Mouse (Mus musculus): ENCODE results near the gene Lct.

DNA sequence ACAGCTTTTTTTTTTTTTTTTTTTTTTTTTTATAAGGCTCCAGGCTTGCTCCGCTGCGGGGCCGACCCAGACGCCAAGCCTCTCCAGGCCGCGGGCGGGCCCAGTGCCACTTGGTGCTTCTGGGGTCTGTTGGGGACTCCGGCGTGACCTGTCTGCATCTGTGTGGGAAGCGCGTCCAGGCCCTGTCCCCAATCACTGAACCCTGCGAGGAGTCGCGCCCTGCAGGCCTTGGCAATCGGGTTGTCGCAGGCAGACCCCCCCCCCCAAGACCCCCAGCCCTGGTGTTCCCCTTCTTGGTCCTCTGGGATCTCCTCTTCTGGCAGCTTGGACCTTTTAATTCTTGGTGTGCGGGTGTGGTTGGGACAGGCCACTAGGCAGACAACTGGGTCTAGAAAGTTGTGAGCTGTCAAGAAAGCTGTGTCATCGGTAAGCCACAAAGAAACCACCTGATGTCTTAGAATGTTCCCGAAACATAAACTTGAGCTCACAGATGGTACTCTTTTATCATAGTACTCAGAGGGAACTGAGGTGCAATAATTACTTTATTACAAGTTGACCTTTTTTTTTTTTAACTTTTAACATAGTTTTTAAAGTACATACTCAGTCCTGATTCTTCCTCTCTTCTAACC is 83.3 kb downstream of the Lct start:
- TF ChIP-seq CTCF (IDR thresholded peaks at IDR 0.05; ENCODE audit: control insufficient read depth, insufficient read depth, insufficient read length): no peak
- no peak for TF ChIP-seq CEBPB (IDR thresholded peaks at IDR 0.05; ENCODE audit: low read depth)
- TF ChIP-seq MAX (IDR thresholded peaks at IDR 0.05): no peak
- TF ChIP-seq MYOD1 (IDR thresholded peaks at IDR 0.05; ENCODE audit: control insufficient read depth, insufficient read length, low read depth): no peak
- TF ChIP-seq USF1 (IDR thresholded peaks at IDR 0.05; ENCODE audit: low read depth): no peak

Data from C2C12 (cell line).